Mouse (Mus musculus): ENCODE results near the gene Sult1a1. TPM values are rescaled to one million over a fixed set of nuclear protein-coding genes. Genes with fewer than 3 reads are reported as not detected.
A peak's percentile ranks its signal among the peaks of the same experiment; 100 is the strongest.

Sult1a1 gene
- polyA plus RNA-seq, 2 experiments, result 4.5 to 15.2 TPM

- Histone ChIP-seq H3K4me3 (ENCODE audit: insufficient read depth in 1 of 2, low read depth in 2 of 2, low read length in 2 of 2) (no peak overlapping the region), H3K9ac (replicated peaks) (no peak overlapping the region), H3K36me3 (replicated peaks; ENCODE audit: control insufficient read depth, insufficient read depth, low read depth) (no peaks in the 10 kb centered on the region; the same call in 1 of the 2 replicates), H3K27me3 (ENCODE audit: control insufficient read depth, insufficient read depth, low read length) (no peaks in the 10 kb centered on the region), H3K27ac (no peak overlapping the region), H3K4me2 (ENCODE audit: low read depth) (peak overlapping the region; percentile 18; the same call in 1 of the 2 replicates), H3K4me1 (replicated peaks; ENCODE audit: control insufficient read depth in 2 of 2, insufficient read depth in 2 of 2, low read length in 1 of 2) (peaks cover 0 to 2% of the 10 kb centered on the region in 2 experiments; a peak in 1 of 4 replicates), H3K9me3 (ENCODE audit: control insufficient read depth, low read length) (no peaks in the 10 kb centered on the region)
- DNase-seq (ENCODE audit: low read depth in 3 of 3, low spot score in 3 of 3), result no peak
- ATAC-seq (ENCODE audit: insufficient read depth), result 0 out of 2 replicates have a peak, but pooled peaks have one; percentile 9
- 63% methylated on average over 8 of the region's 8 CpGs for WGBS (ENCODE audit: insufficient replicate concordance)
- TF ChIP-seq CTCF (IDR thresholded peaks at IDR 0.05; ENCODE audit: low read depth), result no peak
- no peak for TF ChIP-seq EP300 (IDR thresholded peaks at IDR 0.05; ENCODE audit: low read depth)
Measured at GRCm38 (mm10) chr7:126678545-126679341, 2.5 kb upstream of the Sult1a1 start.

GRCm38 (mm10) chr7:126676631-126677220, 494 bp upstream of the Sult1a1 start:
- Histone ChIP-seq H3K9me3 (ENCODE audit: control insufficient read depth, low read length) (no peaks in the 10 kb centered on the region), H3K27me3 (ENCODE audit: control insufficient read depth, insufficient read depth, low read length) (no peaks in the 10 kb centered on the region), H3K4me3 (ENCODE audit: insufficient read depth in 1 of 2, low read depth in 2 of 2, low read length in 2 of 2) (no peak overlapping the region), H3K36me3 (replicated peaks; ENCODE audit: control insufficient read depth, insufficient read depth, low read depth) (no peaks in the 10 kb centered on the region; the same call in 1 of the 2 replicates), H3K4me1 (replicated peaks; ENCODE audit: control insufficient read depth in 2 of 2, insufficient read depth in 2 of 2, low read length in 1 of 2) (peaks cover 0 to 2% of the 10 kb centered on the region in 2 experiments; a peak in 1 of 4 replicates), H3K27ac (no peak overlapping the region), H3K4me2 (ENCODE audit: low read depth) (no peak overlapping the region), H3K9ac (replicated peaks) (no peak overlapping the region)
- ATAC-seq (ENCODE audit: insufficient read depth) (no peak), DNase-seq (ENCODE audit: low read depth in 3 of 3, low spot score in 3 of 3) (no peak)
- 72% methylated on average over 4 of the region's 4 CpGs for WGBS (ENCODE audit: insufficient replicate concordance)
- TF ChIP-seq EP300 (IDR thresholded peaks at IDR 0.05; ENCODE audit: low read depth) (no peak), CTCF (IDR thresholded peaks at IDR 0.05; ENCODE audit: low read depth) (no peak)

- Histone ChIP-seq H3K27me3 (ENCODE audit: control insufficient read depth, insufficient read depth, low read length) (no peaks in the 10 kb centered on the region), H3K9me3 (ENCODE audit: control insufficient read depth, low read length) (no peaks in the 10 kb centered on the region), H3K27ac (no peak overlapping the region), H3K36me3 (replicated peaks; ENCODE audit: control insufficient read depth, insufficient read depth, low read depth) (no peaks in the 10 kb centered on the region; the same call in 1 of the 2 replicates), H3K4me1 (replicated peaks; ENCODE audit: control insufficient read depth in 2 of 2, insufficient read depth in 2 of 2, low read length in 1 of 2) (peaks cover 0 to 2% of the 10 kb centered on the region in 2 experiments; a peak in 1 of 4 replicates), H3K4me3 (ENCODE audit: insufficient read depth in 1 of 2, low read depth in 2 of 2, low read length in 2 of 2) (no peak overlapping the region), H3K9ac (replicated peaks) (no peak overlapping the region), H3K4me2 (ENCODE audit: low read depth) (no peak overlapping the region)
- WGBS (ENCODE audit: insufficient replicate concordance), result 79% methylated on average over 8 of the region's 8 CpGs
- DNase-seq (ENCODE audit: low read depth in 3 of 3, low spot score in 3 of 3) (no peak), ATAC-seq (ENCODE audit: insufficient read depth) (no peak)
- TF ChIP-seq CTCF (IDR thresholded peaks at IDR 0.05; ENCODE audit: low read depth) (no peak), EP300 (IDR thresholded peaks at IDR 0.05; ENCODE audit: low read depth) (no peak)
Measured at GRCm38 (mm10) chr7:126675104-126675503, 1.1 kb downstream of the Sult1a1 start.

- Histone ChIP-seq H3K27ac (no peak overlapping the region), H3K4me2 (ENCODE audit: low read depth) (no peak overlapping the region), H3K27me3 (ENCODE audit: control insufficient read depth, insufficient read depth, low read length) (no peaks in the 10 kb centered on the region), H3K4me1 (replicated peaks; ENCODE audit: control insufficient read depth in 2 of 2, insufficient read depth in 2 of 2, low read length in 1 of 2) (0 out of 4 replicates have a peak, but pooled peaks cover 0 to 3% of the 10 kb centered on the region in 2 experiments), H3K36me3 (replicated peaks; ENCODE audit: control insufficient read depth, insufficient read depth, low read depth) (no peaks in the 10 kb centered on the region; the same call in none of the 2 replicates), H3K9ac (replicated peaks) (no peak overlapping the region), H3K4me3 (ENCODE audit: insufficient read depth in 1 of 2, low read depth in 2 of 2, low read length in 2 of 2) (no peak overlapping the region), H3K9me3 (ENCODE audit: control insufficient read depth, low read length) (no peaks in the 10 kb centered on the region)
- WGBS (ENCODE audit: insufficient replicate concordance), result 82% methylated on average over 9 of the region's 9 CpGs
- TF ChIP-seq EP300 (IDR thresholded peaks at IDR 0.05; ENCODE audit: low read depth), result no peak
- no peak for TF ChIP-seq CTCF (IDR thresholded peaks at IDR 0.05; ENCODE audit: low read depth)
- DNase-seq (ENCODE audit: low read depth in 3 of 3, low spot score in 3 of 3) (no peak), ATAC-seq (ENCODE audit: insufficient read depth) (no peak)
Measured at GRCm38 (mm10) chr7:126672111-126672510, 4.1 kb downstream of the Sult1a1 start.

GRCm38 (mm10) chr7:126670152-126670551, 6.1 kb downstream of the Sult1a1 start:
- ATAC-seq (ENCODE audit: insufficient read depth) (no peak), DNase-seq (ENCODE audit: low read depth in 3 of 3, low spot score in 3 of 3) (no peak)
- Histone ChIP-seq H3K9ac (replicated peaks) (no peak overlapping the region), H3K36me3 (replicated peaks; ENCODE audit: control insufficient read depth, insufficient read depth, low read depth) (peaks cover 16% of the 10 kb centered on the region), H3K27ac (no peak overlapping the region), H3K4me3 (ENCODE audit: insufficient read depth in 1 of 2, low read depth in 2 of 2, low read length in 2 of 2) (no peak overlapping the region), H3K4me1 (replicated peaks; ENCODE audit: control insufficient read depth in 2 of 2, insufficient read depth in 2 of 2, low read length in 1 of 2) (0 out of 4 replicates have a peak, but pooled peaks cover 0 to 3% of the 10 kb centered on the region in 2 experiments), H3K4me2 (ENCODE audit: low read depth) (no peak overlapping the region), H3K27me3 (ENCODE audit: control insufficient read depth, insufficient read depth, low read length) (no peaks in the 10 kb centered on the region), H3K9me3 (ENCODE audit: control insufficient read depth, low read length) (no peaks in the 10 kb centered on the region)
- no peak for TF ChIP-seq EP300 (IDR thresholded peaks at IDR 0.05; ENCODE audit: low read depth)
- TF ChIP-seq CTCF (IDR thresholded peaks at IDR 0.05; ENCODE audit: low read depth), result no peak
- 82% methylated on average over 3 of the region's 3 CpGs for WGBS (ENCODE audit: insufficient replicate concordance)

Measured in liver, embryonic 14.5 days (tissue).